Mouse (Mus musculus) right cerebral cortex, postnatal 14 days (tissue): Measurements from ENCODE around the gene Slx1b.
"Not testable (repeated sequence)": the region's sequence is repeated elsewhere in the genome, so short reads cannot be mapped to it uniquely, and the experiment has no call there.

Experiments used
- DNase-seq: peaks from one replicate; pipeline ENCODE4 v3.0.0; 2022

Slx1b gene

DNA sequence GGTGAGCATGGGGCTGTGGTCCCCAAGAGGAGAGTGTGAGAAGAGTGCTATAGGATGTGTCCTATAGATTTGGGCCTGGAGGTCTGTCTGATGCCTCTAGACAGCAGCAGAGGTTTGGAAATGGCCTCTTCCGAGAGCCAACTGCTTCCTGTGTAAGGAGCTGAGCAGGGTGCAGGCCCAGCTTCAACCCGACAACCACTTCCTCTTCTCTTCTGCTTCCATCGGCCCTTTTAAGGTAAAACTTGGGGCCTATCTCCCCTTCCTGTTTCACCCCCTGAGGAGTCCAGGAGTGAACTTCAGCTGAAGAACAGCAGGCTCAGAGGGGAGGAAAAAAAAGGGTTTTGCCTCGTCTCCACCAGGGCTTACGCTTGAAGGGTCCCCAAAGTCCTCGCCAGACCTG is 6.8 kb upstream of the Slx1b start:
- no peak for DNase-seq

DNA sequence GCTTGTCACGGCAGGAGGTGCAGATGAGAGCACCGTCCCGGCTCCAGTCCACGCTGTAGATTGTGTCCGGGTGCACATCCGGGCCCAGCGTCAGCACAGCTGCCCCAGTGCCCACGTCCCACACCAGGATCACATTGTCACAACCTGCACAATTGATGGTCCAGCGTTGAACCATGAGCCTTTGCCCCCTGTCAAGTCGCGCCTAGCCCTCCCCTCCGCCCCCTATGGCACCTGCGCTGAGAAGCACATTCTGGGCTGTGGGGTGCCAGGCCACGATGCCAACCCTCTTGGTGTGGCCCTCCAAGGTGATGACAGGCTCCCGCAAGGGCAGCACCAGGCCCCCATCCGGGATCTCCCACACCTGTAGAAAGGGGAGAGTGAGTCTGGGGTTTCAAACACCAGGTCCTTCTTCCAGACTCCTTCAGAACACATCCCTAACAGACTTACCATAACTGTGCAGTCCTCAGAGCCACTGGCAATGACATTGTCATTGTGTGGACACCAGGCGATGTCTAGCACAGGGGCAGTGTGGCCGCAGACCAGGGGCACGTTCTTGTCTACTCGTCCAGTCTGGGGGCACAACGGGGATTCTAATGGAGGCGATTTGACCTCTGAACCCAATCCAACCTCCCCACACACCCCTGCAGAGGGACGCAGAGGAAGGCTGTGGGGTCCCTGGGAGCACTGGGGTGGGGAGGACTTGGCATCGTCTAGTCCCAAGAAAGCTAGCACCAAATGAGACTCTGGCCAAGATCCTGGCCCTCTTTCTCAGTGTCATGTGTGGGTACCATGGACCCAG is 6.2 kb upstream of the Slx1b start:
- DNase-seq = no peak

DNA sequence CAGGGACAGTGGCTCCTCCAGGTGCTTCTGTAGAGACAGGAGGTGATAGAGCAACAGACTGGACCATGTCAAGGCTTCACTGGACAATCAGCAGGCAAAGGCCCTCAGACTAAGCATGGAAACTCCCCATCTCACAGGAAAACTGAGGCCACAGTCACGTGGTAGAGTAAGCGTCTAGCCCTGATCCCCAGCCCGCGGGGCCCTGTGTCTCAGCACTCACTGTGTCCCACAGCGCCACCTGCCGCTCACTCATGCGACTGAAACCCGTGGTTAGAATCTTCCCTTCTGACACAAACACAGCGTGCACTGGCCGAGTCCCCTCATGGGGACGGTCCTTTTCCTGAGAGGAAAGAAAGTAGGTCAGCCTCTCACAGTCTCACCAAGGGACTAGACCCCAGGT is 5.5 kb upstream of the Slx1b start:
- DNase-seq = peak; percentile 98

DNA sequence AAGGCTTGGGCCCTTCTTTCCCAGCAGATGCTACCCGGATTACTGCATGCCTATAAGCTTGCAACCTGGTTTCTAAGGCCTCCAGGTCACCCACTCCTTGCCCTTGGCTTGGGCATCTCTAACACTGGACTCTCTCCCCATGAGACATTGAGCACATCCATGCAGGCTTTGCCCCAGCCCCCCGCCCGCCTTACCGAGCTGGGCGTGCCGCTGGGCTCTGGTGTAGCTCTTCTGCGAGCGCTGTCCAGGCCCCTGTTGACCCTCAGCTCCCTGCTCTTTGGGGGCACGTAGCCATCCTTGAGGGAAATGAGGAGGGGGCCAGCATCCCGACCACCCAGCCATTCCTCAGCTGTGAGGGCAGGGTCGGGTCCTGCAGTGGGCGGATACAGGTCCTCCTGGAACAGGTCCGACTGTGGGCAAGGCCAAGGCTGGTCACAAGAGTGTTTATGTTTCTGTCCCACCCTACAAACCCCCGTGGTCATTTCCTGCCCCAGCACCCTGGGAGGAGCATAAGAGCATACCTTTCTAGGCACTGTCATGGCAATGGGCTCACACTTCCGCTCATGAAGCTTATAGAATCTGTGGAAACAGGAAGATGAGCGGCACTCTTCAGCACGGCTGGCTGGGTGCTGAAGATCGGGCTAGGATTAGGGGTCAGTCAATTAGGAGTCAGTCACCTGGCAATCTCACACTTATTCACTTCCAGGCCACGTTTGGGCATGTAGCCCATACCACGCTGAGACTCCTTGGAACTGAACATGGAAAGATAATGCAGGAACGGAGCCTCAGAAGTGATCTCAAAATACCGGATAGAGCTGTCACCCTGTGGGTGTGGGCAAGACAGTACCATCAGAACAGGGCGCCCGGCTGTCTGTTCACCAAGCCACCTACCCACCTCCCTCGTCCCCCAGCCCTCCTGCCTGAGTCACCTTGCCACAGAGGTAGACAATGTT is 4.8 kb upstream of the Slx1b start:
- DNase-seq = no peak

DNA sequence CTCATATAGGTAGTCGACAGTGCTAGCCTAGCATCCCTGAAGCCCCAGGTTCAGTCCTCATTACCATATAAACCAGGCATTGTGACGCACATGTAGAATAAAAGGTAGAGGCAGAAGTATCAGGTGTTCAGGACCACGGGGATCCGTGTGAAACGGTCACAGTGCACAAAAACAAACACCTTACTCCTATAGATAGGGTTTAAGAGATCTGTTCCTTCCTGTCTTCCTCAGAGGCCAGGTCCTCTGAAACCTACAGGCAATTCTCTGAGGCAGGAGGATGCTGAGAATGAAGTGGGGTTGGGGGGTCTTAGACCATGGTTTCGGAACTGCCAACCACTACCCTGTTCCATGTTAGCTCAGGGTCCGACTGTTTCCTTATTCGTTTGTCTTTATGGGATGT is 2.3 kb upstream of the Slx1b start:
- DNase-seq = no peak

DNA sequence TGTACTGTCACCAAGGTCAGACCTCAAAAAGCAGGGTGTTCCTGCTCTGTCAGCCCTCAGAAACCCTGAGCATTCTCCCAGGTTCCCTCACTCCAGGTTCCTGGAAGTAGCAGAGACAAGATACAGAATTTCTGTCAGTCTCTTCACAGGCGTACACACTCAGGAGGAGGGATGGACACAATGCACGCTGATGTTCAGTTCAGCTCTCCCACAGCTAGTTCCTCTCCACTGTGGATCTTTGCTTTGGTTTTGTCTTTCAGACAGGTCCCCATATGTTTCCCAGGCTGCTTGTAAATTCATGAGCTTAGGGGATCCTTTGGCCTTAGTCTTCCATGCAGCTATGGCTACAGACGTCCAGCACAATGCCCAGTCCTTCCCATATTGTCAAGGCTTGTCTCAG is 1.3 kb upstream of the Slx1b start:
- no peak for DNase-seq

DNA sequence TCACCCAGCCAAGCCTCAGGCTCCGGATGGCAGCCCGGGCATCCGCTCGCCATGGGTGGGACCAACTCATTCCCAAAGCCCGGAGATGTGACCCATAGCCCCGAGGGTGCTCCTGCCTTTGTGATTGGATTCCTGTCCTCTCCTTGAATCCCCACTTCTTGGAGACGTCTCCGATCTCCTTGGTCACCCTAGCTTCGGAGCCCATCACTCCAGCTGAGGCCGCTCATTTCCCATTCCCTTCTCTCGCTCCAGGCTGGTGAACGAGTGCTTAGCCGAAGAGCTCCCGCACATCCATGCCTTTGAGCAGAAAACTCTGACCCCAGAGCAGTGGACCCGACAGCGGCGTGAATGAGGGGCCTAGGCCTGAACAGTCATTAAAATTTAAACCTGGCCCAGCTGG is 719 bp upstream of the Slx1b start:
- no peak for DNase-seq

DNA sequence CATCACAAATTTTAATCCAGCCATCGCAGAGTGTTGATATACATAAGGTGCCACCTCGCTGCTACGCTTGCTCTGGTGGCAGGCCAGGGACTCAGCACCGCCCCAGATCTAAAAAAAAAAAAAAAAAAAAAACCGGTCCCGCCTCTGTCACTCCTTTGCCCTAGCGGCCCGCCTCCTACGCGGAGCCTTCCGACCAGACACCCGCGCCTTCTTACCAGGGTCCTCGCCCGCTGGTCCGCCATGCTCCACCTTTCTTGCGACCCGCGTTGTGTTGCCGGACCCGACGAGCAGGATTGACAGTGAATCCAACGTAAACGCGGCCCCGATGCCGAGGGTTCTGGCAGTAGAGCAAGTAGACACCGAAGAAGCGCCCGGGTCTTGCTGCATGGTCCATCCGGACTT is 373 bp downstream of the Slx1b start, which contains the start of gene Bola2:
Gene Bola2 (plus strand): TSS at position 192 of the 402 bp plus-strand sequence.
- peak; percentile 63 for DNase-seq

DNA sequence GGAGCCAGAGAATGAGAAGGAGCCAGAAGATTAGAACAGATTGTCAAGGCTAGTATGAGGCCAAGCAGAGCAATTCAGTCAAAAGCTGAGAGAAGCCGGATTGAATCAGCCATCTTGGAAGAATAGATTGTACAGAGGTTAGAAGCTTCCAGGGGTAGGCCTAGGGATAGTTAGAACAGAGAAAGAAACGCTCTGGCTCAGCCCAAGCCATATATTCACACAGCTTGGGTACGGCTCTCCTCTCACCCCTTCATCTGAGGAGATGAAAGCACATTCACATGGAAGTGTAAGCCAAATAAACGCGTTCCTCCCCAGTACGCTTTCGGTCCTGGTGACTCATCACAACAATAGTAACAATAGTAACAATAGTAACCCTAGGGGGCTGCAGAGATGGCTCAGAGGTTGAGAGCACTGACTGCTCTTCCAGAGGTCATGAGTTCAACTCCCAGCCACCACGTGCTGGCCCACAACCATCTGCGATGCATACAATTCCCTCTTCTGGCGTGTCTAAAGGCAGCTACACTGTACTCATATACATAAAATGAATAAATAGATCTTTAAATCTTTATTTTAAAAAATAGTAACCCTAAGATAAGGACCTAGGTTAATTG is 1.0 kb downstream of the Slx1b start:
- no peak for DNase-seq

DNA sequence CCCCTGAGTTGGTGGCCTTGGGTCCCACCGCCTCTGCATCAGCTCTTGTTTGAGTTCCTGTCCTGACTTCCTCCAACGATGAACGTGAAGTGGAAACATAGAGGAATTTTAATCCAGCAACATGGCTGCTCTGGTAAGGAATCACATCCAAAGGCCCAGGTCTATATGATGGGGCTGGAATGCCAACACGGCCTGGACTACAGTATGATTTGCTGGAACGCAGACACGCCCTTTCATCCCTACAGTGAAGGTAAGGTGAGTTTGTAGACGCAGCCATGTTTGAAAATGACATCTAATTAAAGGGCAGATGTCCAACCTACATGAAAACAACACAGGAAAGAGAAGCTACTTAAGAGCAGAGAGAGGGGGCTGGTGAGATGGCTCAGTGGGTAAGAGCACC is 1.8 kb downstream of the Slx1b start:
- no peak for DNase-seq

DNA sequence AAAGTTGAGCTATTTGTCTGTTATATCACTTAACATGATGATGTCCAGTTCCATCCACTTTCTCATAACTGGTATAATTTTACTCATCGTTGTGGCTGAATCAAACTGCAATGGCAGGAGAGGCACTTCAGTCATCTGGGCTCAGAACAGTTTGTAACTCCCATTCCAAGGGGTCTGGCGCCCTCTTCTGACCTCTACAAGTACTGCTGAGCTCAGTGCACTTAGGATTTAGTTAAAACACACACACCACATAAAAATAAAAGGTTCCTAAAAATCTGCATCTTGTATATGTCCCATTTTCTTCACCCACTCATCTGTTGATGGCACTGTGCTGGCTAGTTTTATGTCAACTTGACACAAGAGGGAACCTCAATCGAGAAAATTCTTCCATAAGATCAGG is 2.3 kb downstream of the Slx1b start:
- DNase-seq = peak; percentile 81

DNA sequence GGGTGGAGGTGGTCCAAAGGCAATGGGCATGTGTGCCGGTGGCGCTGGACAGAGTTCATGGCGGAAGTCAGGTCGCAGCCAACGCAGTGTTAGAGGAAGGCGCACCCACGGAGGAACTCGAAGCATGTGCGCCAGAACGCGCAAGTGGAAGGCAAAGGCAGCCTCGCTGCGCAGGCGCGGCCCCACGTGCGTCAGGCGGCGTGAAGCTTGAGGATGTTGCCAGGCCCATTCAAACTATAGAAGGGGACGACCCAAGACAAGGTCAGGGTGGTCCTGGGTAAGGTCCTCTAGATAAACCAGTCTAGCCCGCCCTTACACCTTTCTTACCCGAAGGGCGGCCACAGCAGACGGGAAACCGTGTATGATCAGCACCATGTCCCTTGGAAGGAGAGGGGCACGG is 3.2 kb downstream of the Slx1b start:
- no peak for DNase-seq

DNA sequence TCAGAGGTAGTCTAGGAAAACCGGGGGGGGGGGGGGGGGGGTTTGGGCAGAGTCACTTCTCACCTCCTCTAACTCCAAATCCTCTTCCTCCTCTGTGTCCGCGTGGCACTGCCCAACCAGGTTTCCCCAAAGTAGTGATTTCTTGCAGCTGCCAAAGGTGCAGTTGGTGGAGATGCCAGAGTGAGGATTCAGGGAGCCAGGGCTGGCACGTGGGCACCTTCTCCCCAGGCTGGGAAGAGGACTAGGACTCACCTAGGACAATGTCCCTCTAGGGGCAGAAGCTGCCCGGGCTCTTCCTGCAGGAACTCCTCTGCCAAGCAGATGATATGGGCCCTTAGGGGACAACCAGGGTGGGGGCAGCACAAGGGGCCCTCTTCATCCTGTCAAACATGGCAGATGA is 3.9 kb downstream of the Slx1b start:
- no peak for DNase-seq

DNA sequence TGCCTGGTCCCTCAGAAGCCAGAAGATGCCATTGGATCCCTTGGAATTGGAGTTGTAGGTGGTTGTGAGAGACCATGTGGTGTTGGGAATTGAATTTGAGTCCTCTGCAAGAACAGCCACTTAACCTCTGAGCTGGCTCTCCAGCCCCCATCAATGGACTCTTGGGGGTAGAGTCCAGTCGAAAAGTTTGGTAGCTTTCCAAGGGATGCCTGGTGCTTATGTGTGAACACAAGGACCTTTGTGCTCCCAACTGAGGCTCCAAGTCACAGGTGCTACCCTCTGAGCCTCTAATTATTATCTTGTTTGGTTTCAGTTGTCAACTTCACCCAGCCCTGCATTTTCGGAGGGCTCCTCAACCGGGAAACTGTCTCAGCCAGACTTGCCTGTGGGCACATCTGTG is 4.8 kb downstream of the Slx1b start:
- DNase-seq = no peak

DNA sequence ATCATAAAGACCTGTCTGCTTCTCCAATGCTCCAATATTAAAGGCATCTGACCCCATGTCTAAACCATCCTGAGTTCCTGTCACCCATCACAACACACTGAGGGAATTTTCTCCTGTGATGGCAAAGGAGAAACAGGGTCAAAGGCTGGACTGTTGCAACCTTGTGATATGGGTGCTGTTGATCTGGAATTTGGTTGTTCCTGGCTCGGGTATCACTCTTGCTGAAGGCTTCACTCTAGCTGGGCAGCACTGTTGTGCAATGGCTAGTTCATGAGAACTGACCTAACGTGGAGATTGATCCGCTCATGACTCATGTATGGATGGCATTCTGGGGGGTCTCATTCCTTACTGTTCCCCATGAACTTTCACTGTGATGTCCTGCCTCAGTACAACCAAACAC is 6.6 kb downstream of the Slx1b start:
- DNase-seq = no peak

DNA sequence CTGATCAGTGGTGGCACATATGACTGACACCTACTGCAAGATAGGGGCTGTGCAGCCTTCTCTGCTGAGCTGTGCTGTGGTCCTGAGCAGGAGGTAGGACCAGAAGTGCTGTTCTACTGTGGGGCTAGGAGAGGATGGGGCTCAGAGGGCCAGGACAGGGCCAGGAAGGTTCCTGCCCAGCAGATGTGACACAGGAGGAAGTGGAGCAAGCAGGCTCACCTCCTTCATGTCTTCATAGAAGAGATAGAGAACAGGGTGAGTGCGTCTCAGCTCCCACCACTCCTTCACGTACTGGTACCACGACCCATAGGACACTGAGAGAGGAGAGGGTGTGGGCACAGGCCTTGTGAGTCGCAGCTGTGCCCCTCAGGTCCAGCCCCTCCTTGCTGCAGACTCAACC is 7.4 kb downstream of the Slx1b start:
- DNase-seq = not testable (repeated sequence)

DNA sequence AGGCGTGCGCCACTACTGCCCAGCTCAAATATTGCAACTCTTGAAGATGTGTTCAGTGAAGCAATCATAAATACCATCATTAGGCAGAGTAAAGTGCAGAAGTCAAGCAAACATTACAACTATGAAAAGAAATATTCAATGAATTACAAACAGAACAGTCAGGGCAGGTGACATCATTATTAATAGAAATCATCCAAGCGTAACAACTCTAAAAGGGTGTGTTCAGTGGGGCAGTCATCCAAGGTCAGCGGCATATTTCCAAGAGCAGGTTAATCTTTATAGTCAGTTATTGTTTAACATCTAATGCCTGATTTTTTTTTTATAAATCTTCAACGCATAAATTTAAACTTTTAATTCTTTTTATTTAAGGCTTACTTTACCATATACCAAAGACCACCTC is 14.4 kb downstream of the Slx1b start:
- no peak for DNase-seq

DNA sequence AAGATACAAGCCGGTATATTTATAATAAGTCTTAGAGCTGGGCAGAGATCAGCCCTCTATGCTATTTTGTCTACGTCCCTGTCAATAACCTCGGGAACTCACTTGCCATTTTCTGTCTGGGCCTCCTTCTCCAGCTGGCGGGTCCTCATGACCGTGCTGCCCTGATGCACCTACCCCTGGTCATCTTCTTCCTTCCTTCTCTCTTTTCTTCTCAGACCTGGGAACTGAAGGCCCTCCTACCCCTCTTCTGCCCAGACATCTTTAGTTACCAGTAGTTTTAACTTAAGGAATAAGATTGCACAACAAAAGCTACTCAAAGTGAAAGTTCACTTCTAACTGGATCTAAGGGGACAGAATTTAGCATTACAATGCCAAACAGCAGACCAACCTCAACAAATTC is 15.9 kb downstream of the Slx1b start:
- DNase-seq = no peak

DNA sequence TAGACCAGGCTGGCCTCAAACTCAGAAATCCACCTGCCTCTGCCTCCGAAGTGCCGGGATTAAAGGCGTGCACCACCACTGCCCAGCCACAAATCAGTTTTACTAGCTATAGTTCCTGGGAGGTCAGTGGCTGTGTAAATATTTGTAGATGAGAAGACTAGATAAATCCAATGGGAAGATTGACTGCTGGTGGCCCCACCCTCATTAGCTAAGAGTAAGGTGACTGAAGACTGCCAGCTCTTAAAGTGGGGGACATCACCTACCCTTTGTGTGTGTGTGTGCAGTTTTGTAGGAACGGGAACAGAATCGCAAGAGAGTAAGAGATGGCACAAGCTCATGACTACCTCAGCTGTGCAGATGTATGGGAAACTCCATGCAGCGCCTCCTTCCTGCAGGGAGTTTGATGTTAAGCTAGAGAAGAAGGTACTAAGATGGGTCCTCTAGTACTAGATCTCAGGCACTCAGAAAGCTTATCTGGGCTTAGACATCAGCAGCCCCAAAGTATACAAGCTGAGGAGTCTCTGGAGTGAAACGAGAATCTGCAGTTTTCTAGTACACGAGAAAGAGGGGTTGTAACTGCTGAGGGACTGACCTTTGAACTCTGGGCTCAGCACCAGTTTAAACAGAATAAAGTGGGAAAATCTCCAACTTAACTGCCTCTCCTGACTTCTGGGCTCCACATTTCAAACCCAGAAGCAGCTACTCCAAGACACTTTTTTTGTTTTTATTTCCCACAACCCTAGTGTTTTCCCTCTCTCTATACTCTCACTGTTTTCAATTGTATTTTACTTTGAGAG is 16.8 kb downstream of the Slx1b start:
- DNase-seq = no peak

DNA sequence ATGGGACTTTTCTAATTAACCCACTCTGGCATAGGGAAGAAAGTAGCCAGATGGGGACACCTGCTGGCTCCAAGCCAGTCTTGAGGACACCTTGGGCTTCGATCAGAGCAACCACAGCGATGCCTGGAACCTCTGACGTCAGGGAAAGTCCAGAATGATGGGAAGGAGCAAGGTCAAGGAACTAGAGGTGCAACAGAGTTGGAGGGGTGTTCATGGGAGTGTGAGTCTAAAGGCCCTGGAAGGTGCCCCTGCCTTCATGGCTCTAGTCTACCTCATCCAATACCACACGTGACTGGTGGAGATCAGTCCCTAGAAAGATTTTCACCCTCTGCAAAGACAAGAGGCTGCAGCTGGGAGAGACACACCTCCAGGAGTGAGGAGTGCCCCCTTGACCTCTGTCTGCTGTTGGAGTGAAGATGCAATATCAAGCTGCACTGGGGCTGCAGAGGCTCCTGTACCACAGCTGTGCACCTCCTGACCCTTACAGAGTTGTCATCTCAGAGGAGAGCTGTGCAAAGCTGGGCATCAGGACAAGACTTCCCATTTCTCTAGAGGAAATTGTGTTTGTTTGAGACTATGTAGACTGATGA is 18.9 kb downstream of the Slx1b start:
- no peak for DNase-seq

DNA sequence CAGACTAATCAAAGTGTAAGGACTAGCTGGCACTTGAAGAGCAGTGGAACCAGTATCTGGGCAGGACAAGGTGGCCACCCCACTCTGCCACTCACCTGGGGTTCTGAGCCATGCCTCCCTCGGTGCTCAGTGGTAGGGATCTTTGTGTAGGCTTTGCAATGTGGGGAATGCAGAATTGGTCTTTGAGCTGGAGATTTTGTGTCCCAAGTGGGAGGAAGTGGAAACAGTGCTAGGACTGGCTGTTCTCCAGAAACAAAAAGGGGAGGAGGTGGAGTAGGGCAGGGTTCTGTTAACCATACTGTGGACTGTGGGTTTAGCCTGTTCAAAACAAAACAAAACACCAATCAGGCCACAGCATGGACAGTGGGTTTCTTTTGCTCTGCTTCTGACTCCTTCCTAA is 19.4 kb downstream of the Slx1b start, which contains the start of gene Sult1a1:
Gene Sult1a1 (minus strand): TSS at position 226 of the 400 bp plus-strand sequence.
- no peak for DNase-seq

DNA sequence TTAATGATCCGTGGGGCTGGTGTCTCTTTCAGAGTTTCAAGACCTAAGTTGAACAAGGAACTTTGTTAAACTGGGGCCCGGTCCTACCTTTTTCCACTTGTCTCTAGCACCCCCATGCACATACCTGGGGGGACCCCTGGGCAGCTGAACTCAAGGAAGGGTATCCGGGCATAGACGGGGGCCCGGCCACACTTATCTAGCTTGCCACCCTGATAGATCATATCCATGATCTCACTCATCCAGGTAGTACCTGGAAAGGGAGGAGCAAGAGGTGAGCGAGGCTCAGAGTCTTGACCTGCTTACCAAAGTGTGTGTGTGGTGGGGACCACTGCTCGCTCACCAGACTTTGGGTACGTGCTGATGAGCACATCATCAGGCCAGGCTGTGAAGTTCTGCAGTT is 20.5 kb downstream of the Slx1b start:
- no peak for DNase-seq
